Mouse (Mus musculus): ENCODE data around the gene Nfasc.

DNA sequence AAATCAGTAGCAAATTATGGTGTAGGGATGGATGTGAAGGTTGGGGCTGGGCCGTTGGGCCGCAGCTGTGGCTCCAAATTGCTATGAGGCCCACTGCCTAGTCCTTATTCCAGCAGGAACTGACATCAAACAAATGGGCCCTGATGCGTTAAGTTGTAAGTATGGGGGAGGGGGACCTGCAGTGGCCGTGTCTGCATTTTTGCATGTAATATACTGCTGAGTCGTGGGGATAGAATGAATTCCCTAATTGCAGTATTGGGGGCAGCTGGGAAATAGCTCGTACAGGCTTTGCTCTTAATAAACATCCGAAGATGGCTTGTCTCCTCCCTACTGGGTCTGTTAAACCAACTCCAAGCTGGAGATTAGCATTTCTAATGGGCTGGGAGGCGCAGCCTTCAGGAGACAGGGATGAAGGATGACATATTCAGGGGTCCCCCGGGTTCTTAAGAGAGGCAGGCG lies 179.2 kb downstream of the Nfasc start:
- TF ChIP-seq CTCF (IDR thresholded peaks at IDR 0.05; ENCODE audit: control insufficient read depth, insufficient read depth, insufficient replicate concordance, low read depth, low read length) = no peak
- TF ChIP-seq POLR2A (IDR thresholded peaks at IDR 0.05; ENCODE audit: control insufficient read depth, low read depth, low read length) = no peak
